Mouse (Mus musculus): Measurements from ENCODE around the gene Map2k5.

Gene Map2k5

DNA sequence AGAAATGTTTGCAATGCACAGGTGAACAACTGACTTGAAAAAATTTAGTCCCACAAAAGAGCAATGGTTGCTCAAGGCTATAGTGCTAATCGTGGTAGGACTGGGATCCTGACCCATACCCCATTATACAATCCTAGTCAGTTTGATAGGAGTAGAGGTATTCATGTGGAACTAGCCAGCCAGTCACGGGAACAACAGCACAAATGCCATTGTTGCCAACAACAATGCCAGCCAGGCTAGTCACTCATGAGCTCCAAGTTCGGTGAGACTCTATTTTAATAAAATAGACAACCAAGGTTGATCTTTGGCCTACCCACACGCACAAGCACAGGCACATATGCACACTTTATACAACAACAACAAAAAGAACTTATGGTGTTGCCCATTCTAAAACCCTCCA, 120.0 kb downstream of the Map2k5 start:
- DNase-seq (ENCODE audit: low spot score), result no peak

DNA sequence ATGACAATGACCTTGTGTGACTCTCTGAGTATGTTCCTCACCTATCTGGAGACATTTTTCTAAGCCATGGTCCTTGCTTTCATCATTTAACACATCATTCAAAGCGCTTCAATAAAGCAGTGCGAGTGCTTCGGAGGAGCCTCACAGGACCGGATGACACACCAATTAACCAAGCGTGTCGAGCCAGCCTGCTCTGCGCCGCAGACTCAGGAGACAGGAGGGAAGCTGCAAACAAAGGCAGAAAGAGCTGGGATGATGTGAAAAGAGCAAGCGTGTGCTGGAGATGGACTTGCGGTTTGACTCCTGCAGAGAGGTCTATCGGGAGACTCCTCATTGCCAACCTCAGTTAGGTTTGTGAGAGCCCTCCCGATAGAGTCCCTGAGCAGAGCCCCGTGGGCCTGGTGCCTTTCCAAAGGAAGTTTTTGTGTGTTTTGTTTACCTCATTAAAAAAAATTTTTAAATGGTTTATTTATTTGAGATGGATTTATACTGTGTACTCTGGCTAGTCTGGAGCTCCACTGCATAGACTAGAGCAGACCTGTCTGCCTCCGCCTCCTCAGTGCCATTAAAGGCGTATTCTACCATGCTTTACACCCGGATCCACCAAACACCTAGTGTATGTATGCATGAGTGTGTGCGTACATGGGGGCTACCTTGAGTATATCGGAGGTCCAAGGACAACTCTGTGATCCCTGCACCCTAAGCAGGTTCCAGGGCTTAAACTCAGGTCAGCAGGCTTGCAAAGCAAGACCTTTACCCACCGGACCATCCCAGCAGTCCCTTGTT, 126.7 kb downstream of the Map2k5 start:
- DNase-seq (ENCODE audit: low spot score), result no peak

DNA sequence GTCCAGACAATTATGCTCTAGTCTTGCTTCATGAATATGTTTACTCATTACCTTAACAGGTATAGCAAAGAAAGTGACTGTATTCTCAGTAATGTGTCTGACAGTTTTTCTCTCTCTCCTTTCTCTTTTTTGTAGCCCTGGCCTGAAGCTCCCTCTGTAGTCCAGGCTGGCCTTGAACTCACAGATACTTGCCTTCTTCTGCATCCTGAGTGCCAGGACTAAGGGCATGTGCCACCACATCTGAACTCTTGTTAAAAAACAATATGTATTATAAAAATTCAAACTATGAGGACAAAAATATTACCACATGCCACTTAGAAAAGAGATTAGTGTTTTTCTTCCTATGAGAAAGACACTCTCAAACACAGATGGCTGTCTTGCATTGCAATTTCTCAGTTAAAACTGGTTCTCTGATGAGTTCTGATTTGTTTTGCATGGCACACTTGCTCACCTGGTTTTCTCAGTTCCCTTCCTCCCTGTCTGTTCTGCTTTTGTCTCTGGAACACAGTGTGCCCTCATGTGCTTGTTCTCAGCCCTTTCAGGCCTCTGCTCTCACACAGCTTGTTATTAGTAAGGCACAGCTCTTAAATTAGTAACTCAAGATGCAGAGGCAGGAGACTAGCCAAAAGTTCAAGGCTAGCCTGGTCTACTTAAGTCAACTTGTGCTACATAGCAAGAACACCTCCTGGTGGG, 129.5 kb downstream of the Map2k5 start:
- DNase-seq (ENCODE audit: low spot score), result no peak

DNA sequence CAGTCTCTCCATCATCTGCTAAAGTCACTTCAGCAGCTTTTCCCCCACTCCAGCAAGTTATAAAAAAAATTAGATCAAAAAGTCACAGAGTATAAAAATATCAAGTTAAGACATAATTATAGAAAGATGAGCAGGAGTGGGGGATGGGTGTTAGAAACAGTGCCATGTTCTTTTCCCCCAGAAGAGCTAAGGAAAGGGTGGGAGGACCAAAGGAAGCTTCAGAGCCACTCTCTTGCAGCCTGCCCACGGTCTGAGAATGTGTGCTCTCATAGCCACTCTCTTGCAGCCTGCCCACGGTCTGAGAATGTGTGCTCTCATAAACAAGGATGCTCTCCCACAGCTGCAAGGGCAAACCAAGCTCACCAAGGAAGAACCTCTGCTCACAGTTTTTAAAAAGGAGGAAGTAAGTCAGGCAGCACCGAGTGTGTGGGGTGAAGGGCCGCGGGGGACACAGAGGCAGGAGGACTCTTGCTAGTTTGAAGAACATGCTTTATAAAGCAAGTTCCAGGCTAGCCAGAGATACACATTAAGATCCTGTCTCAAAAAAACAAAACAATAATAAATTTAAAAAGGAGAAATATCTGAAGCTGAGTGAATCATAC, 131.0 kb downstream of the Map2k5 start:
- no peak for DNase-seq (ENCODE audit: low spot score)

DNA sequence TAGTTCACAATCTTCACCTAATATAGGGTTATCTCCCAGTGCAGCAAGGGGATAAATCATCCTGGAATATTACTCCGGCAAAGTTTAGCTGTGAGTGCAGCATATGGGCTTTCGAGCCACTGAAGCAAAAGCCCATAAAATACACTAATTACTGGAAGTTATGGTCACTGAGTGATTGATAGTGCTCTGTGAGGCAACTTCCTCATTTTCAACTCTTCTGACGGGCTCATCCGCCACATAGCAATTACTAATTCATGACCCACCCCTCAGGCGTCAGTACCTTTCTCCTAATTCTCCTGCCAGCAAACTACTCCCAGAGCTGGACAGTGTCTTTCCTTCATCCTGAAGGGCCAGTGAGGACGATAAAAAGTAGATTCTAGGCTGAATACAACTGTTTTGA, 135.7 kb downstream of the Map2k5 start:
- no peak for DNase-seq (ENCODE audit: low spot score)

DNA sequence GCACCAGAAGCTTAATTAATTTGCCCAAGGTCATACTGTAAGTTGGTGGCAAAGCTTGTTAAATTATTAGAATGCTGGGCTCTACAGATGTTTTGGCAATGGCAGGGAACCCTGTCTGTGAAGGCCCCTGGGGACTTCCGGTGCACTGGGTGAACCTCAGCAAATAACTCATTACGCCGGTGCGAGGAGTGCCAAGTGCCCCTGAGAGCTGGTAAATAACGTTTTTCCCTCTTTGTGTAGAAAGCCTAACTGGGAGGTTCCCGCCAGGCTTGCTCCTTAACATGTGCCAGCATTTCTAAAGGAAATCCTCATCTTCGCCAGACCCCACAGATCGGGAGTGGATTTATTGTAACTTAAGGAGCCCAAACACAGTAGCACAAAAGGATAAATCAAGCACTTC, 136.5 kb downstream of the Map2k5 start:
- DNase-seq (ENCODE audit: low spot score), result no peak

DNA sequence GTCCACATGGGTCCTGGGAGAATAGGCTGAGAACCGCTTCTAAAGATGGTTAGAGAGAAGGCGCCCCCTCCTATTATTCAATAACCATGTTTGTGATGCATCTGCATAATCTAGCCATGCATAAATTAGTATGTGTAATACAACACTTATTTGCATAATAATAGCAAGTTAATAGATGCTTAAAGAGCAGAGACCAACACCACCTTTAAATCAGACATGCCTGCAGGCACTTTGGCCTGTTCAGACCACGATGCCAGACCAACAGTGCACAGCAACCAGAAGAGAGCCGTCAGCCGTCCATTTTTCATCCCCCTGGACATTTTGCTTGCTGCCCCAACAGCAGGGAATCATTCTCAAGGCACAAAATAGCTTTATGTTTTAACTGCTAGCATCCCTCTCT, 143.3 kb downstream of the Map2k5 start:
- DNase-seq (ENCODE audit: low spot score), result no peak

DNA sequence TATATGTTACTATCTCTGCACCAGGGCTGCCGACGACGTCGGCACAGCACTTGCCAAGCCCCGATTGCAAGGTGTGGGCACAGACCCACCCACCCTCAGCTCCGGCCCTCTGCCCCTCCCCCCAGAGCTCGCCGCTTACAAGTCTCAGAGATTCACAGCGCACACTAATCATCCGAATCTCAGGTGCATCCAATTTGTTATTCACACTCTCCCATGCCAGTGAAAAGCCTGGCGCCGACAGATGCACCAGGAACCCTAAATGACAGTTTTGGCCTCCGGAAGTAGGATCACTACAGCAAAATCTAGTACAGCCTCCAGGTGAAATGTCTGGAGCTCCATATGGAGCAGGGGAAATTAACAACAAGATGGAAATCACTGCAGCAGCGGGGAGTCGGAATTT, 147.4 kb downstream of the Map2k5 start:
- no peak for DNase-seq (ENCODE audit: low spot score)

DNA sequence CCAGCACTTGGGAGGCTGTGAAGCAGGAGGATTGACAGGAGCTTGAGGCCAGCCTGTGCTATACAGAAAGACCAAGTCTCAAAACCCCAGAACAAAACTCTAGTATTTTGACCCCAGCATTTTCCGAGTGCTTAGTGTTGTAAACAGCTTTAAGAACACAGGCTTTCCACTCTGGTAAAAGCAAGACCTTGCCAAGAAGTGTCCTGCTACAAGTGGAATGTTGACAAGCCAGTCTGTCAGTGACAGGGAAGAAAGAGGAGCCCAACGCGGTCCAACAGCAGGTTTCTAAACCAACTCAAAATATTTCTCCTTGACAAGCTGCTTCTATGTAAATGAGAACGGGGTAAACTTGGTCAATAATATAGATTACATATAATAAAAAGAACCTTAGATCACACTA, 148.6 kb downstream of the Map2k5 start:
- DNase-seq (ENCODE audit: low spot score), result no peak

DNA sequence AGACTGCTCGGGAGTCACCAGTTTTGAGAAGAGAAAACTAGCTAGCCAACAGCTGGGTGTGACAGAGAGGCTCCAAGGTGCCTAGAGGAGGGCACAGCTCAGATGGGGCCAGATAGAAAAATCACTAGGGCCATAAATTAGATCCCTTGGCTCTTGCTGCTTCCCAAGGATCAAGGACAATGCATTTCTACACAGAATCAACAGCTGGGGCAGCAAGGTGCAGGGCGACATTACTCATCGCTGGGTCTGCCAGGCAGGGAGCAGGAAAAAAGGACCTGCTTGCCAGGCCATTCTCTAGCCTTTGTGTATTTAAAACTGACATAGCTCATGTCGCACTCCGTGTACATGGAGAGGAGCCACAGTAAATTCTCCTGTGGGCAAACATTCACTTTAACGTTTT, 155.5 kb downstream of the Map2k5 start:
- no peak for DNase-seq (ENCODE audit: low spot score)

DNA sequence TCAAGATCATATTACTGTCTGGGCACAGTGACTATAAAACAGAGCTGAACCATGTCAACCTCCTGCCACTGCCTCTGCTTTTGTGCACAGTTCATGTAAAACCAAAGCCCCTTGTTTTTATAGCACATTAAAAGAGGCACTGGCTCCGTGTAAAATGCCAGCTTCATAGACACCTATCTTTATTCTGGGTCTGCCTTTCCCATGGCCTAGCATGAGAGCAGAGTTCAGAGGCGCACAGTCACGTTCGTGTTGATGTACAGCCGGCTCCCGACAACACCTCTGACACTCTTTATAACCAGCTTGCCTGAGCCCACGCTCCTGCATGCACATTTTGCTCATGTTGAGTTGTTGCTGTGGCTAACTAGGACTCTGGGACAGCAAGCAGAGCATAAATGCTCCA, 157.9 kb downstream of the Map2k5 start:
- no peak for DNase-seq (ENCODE audit: low spot score)

DNA sequence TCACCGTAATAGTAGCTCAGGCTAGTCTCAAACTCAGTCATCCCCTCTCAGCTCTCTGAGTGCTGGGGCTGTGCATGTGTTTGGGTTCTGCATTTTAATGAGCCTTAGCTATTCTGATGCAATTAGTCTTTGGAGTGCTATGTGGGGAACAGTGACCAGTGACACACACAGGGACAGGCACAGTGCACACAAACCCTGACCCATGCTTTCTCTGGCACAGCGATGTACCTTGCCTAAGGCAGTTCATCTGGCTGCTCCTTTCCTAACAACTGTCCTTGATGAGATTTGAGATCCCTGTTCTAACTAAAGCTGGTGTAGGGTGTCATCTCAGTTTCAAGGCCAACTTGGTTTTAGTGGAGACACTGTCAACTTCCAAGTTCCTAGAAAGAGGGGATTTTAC, 162.7 kb downstream of the Map2k5 start:
- DNase-seq (ENCODE audit: low spot score), result no peak

DNA sequence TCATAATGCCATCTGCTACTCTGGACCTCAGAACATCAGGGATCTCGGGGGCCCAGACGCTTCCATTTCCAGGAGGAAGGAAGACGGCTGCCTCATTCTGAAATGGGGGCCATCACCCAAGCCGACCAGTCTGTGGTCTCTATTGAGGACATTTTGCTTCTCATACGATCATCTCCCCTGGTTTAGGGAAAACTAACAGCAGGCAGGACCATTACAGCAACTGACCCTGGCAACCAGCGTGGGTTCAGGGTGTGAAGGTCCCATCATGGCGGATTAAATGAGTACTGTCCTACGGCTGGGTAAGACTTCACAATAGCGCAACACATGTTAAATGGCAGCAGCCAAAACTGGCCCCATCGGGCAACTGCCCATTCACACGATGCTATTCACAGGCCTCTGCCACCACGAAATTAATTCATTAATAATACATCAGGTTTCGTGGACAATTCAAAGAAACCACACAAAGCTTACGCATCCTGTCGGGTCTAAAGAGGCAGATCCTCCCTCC, 170.9 kb downstream of the Map2k5 start:
- DNase-seq (ENCODE audit: low spot score), result no peak

DNA sequence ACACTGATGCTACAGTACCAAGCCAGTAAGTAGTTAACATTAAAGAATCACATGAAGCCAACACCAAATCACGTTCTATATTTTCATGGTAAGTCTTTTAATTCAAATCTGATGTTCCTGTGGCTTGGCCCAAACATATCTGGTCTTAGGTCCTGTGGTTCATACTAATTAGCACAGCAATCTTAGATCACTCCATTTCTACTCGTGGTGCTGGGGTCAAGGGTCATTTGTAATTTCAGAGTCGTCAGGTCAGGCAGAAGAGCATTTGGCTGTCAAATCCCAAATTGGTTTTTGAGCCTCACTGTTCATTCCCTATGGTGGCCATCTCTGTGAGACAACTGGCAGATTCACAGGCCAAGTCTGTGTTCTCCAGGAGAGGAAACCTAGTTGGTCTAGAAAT, 174.2 kb downstream of the Map2k5 start:
- no peak for DNase-seq (ENCODE audit: low spot score)

DNA sequence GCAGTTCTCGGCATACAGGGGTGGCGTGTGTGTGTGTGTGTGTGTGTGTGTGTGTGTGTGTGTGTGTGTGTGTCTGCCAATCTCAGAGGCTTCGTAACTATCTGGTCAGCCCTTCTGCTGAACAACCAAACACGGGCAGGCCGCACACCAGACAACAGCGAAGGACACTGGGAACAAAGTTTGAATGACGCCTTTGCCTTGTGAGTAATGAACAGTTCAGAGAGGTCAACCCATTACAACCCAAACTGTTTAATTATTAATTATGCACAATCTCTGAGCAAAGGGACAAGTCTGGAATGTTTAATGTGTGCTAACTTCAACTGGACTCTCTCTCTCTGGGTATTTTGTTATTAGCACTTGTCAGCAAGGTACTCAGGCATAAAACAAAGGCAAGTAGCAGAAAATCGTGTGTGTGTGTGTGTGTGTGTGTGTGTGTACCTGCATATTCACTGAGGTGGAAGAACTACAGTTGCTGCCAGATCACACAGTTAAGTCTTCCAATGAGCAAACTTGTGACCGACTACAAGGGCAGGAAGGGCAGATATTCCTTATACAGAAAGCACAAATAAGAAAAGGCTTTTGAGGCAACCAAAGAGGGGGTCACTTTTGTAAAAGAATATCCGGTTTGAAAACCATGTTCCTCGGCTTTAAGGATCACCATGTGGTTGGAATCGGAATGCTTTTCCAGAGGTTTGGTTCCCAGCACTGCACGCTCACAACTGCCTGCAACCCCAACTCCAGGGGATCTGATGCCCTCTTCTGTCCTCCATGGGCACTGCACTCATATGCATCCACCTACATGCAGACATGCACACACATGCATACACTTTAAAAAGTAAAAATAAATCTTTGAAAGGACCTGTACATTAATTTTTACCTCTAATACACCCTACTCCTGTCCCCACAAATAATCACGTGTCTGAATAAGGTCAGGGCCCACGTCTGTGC, 176.1 kb downstream of the Map2k5 start:
- DNase-seq (ENCODE audit: low spot score), result no peak

DNA sequence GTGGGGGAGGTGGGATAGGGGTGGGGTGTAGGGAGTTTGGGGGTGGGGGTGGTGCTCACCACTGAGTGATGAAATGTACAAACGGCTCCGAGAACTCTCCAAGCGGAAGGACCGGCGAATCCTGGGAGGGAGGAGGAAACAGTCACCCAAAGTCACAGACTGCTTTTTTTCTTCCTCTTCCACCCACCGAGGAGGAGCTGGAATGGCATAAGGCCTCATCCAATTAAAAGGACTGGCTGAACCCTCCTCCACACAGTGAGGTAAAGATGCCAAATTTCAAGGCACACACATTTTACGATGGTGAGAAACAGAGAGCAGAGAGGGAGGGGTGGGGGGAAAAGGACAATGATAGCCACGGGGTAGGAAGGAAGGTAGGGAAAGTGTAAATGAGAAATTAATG, 180.4 kb downstream of the Map2k5 start:
- DNase-seq (ENCODE audit: low spot score), result peak; percentile 8

DNA sequence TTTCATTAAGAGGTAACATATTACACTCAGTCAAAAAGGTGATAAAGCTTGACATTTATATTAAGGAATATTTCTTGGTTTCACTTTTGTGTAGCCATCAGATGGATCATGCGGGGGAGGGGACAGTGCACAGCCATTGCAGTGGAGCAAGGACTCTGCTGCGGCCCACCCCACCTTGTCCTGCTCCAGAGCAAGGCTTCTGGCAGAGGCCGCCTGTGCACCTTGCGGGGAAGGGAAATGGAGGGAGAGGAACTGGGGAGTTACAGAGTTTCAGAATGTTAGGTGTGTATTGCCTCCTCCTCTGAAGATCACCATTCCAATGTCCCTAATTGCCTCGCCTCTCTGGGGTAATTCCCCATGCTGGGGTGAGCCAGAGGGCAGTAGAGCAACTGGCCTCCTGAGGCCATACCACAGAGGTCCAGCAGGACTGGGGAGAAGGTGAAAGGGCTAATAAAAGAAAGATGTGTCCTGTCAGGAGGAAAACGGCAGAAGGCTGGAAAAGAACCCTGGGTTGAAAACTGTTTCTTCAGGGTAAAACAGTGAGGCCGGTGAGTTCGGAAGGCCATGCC, 181.5 kb downstream of the Map2k5 start:
- no peak for DNase-seq (ENCODE audit: low spot score)

DNA sequence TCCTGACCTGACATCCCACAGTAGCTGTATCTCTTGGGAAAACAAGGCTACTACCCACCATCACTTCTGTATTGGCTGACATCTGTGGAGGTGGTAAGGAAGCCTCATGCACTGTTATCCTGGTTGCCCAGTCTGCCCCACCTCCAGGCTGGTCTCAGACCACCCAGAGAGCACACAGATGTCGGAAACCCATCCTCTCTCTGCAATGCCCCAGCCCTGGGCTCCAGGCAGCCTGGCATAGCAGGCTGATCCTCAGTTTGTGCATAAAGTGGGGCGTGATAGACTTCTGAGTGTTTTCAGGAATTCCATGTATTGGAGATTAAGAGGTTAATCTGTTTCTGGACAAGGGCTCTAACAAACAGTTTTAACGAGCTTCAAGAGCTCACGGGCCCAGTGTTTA, 182.2 kb downstream of the Map2k5 start:
- no peak for DNase-seq (ENCODE audit: low spot score)

DNA sequence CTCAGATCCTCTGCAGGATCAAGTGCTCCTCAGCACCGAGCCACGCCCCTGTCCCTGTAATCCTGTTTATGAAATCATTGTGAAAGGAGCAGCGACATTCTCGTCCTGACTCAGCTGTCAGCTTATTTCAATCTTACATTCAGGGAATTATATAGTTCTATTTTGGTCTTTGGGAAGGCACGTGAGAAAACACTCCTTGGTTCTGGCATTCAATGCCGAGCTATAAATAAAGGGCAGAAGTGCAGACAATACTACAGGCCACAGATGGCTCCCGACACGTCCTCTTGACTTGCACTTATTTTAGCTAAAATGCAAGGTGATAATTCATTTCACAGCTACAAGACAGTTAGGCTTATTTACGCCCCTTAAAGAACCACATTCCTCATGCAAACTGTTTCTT, 182.9 kb downstream of the Map2k5 start:
- no peak for DNase-seq (ENCODE audit: low spot score)

DNA sequence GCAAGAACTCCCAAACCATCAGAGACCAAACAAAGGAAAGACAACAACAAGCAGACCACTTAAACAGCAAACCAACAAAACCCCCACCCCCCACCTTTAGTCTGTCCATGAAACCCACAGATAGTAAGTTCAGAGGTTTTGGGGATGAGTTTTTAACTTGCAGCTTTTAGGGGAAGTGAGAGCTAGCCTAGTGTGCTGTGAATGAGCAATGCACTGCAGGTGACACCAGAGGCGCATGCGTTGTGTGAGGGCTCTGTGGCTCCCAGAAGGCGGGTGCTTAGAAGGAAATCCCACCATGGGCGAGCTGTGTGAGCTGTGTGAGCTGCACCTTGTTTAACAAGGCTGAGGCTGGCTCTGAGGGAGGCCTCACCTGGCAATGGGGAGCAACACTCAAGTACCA, 184.9 kb downstream of the Map2k5 start:
- DNase-seq (ENCODE audit: low spot score), result no peak

DNA sequence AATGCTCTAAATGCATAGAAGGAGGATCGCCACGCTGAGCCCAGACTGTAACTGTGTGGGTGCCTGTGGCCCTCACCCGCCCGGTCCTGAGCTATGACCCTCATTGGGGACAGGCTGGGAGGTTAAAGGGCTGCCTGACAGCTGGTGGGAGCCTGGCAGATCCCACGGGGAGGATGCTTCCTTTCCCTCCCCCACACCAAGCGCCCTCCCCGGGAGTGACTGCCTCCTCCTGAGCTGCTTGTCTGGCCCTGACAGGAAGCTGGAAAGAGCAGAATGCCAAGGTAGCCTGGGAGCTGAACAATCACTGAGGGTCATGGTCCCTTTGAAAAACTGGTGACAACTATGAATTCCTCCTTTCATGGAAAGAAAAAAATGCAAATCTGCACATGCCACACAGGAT, 190.4 kb downstream of the Map2k5 start:
- no peak for DNase-seq (ENCODE audit: low spot score)

DNA sequence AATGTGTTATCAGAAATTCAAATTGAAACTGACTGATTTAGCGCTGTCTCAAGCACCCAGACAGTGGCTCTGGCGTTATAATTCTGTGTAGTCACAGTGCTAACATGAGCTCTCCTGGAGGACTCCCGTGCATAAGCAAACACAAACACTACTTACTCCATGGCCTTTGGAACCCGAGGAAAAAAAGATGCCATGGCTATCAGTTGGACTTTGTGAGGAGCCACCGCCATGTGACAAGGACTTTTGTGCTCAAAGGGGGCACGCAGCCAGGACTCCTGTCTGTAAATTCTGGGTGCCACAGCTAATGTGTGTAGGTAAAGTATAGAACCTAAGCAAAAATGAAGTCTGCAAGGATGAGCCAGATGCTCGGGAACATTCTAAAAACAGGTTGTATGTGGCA, 192.5 kb downstream of the Map2k5 start:
- DNase-seq (ENCODE audit: low spot score), result no peak

All from layer of hippocampus, adult 9-10 months (tissue).